Mouse (Mus musculus): ENCODE measurements around the gene Gm11034. TPM values are rescaled to one million over a fixed set of nuclear protein-coding genes. Genes with fewer than 3 reads are reported as not detected.
A peak's percentile ranks its signal among the peaks of the same experiment; 100 is the strongest.

The Gm11034 gene
- polyA plus RNA-seq, 1 experiment from 2014 or later: not detected

DNA sequence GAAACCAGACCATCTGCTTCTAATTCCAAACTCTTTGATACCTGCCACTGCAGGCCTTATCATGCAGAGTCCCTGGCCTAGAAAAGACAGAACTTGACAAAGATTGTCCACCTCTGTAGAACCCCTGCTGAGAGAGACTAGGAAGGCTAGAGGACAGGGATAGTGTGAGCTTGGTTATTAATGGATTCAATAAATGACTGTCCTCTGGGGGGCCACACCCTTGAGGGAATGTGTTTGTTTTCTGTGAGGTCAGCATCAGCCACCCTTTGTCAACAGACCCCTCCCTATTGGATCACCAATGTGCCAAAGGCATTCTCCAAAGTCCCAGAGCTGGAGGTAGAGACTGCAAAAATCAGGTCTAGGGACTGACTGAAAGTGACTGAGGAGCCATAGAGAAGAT lies 21.4 kb downstream of the Gm11034 start:
- no peak for ATAC-seq (ENCODE audit: low FRiP score, low TSS enrichment)
- Histone ChIP-seq H3K4me2 (replicated peaks; ENCODE audit: low read depth, low read length) (no peak overlapping the region), H3K4me3 (ENCODE audit: low read length) (no peak overlapping the region), H3K27ac (ENCODE audit: low read depth, low read length) (no peak overlapping the region), H3K4me1 (ENCODE audit: control insufficient read depth, insufficient read depth, low read length) (no peaks in the 10 kb centered on the region), H3K27me3 (ENCODE audit: control insufficient read depth, insufficient read depth, low read length) (no peaks in the 10 kb centered on the region), H3K9ac (ENCODE audit: low read depth, low read length) (no peak overlapping the region), H3K36me3 (ENCODE audit: control insufficient read depth, insufficient read depth, low read length) (no peaks in the 10 kb centered on the region), H3K9me3 (ENCODE audit: control insufficient read depth, low read length) (no peaks in the 10 kb centered on the region)

DNA sequence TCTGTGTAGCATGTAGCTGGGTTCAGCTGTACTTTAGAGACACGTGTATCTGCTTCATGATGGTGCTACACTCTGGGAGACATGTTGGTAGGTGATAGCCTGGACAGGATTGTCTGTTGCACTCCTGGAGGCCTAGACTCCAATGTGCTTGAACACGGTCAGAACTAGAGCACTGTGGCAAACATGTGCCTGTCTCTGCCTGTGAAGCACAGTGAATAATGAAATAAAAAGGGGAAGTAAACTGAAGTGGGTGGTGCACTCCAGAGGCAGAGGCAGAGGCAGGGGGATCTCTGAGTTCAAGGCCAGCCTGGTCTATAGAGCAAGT lies 23.3 kb downstream of the Gm11034 start:
- ATAC-seq (ENCODE audit: low FRiP score, low TSS enrichment): no peak
- Histone ChIP-seq H3K27ac (ENCODE audit: low read depth, low read length) (no peak overlapping the region), H3K9ac (ENCODE audit: low read depth, low read length) (no peak overlapping the region), H3K9me3 (ENCODE audit: control insufficient read depth, low read length) (no peaks in the 10 kb centered on the region), H3K4me3 (ENCODE audit: low read length) (no peak overlapping the region), H3K27me3 (ENCODE audit: control insufficient read depth, insufficient read depth, low read length) (no peaks in the 10 kb centered on the region), H3K36me3 (ENCODE audit: control insufficient read depth, insufficient read depth, low read length) (no peaks in the 10 kb centered on the region), H3K4me1 (ENCODE audit: control insufficient read depth, insufficient read depth, low read length) (no peaks in the 10 kb centered on the region), H3K4me2 (replicated peaks; ENCODE audit: low read depth, low read length) (no peak overlapping the region)
- 82% methylated on average over 2 of the region's 2 CpGs for WGBS

DNA sequence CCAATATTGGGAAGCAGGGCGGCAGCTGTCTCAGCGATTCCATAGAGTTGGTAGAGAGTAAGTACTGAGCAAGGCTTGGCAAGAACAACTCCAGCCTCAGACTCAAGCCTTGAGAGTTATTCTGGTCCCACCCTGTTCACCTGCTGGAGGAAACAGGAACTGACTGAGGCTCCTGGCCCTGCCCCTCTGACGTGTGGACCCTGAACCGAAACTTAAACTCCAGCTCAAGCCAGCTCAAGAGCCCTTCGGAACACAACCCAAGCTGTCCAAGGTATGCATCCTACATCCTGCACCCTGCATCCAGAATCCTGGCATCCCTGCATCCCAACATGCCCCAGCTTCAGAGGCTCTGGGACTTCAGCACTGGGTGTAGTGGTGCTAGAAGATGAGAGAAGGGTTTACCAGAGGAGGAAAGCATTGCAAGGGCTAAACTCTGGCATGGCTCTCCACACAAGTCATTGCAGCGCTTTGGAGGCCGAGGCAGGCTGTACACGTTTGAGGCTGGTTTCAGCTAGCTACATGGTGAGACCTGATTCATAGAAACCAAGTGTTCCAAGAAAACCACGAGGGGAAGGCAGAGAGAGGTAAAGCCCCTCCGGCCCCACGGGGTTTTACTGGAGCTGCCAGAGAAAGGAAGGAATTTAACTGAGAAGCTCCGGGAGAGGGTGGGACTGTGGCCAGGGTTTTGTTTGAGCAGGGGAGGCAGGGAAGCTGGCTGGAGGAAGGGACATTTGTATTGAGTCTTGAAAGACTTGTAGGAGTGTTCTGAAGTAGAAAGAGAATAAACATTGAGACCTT lies 23.8 kb downstream of the Gm11034 start, which contains the start of gene Hsh2d:
Gene Hsh2d, plus strand, starts transcription at position 222 of the 798 bp plus-strand sequence.
- Histone ChIP-seq H3K4me1 (ENCODE audit: control insufficient read depth, insufficient read depth, low read length) (no peaks in the 10 kb centered on the region), H3K4me3 (ENCODE audit: low read length) (no peak within 1 kb of the TSS), H3K27me3 (ENCODE audit: control insufficient read depth, insufficient read depth, low read length) (no peaks in the 10 kb centered on the region), H3K27ac (ENCODE audit: low read depth, low read length) (no peak within 1 kb of the TSS), H3K4me2 (replicated peaks; ENCODE audit: low read depth, low read length) (no peak within 1 kb of the TSS), H3K9me3 (ENCODE audit: control insufficient read depth, low read length) (no peaks in the 10 kb centered on the region), H3K36me3 (ENCODE audit: control insufficient read depth, insufficient read depth, low read length) (no peaks in the 10 kb centered on the region), H3K9ac (ENCODE audit: low read depth, low read length) (no peak within 1 kb of the TSS)
- 75% methylated on average over 12 of the region's 12 CpGs for WGBS
- ATAC-seq (ENCODE audit: low FRiP score, low TSS enrichment): no peak

DNA sequence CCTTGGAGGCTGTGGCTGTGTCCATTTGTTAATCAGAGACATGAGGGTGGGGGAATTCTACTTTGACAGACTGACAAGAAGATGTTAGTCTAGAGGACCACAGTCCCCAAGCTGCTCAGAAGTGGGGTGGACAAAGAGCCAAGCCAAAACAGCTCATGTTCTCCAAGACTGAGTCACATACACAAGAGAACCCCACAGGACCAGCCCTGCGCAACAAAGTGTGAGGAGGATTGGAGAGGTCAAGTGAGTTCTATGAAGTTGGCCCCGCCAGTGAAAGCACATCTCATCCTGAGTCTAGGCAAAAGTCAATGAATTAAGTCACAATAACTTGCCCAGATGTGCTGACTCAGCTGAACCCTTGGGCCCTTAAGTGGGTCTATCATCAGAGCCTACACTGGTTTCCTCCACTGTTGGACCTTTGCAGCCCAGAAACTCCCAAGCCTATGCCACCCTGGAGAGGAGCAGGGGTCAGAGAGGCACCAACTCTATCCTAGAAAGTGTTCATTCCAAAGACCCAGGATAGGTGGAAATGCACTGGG lies 25.6 kb downstream of the Gm11034 start:
- Histone ChIP-seq H3K27me3 (ENCODE audit: control insufficient read depth, insufficient read depth, low read length) (no peaks in the 10 kb centered on the region), H3K36me3 (ENCODE audit: control insufficient read depth, insufficient read depth, low read length) (no peaks in the 10 kb centered on the region), H3K4me2 (replicated peaks; ENCODE audit: low read depth, low read length) (no peak overlapping the region), H3K9ac (ENCODE audit: low read depth, low read length) (no peak overlapping the region), H3K27ac (ENCODE audit: low read depth, low read length) (no peak overlapping the region), H3K4me1 (ENCODE audit: control insufficient read depth, insufficient read depth, low read length) (no peaks in the 10 kb centered on the region), H3K4me3 (ENCODE audit: low read length) (no peak overlapping the region), H3K9me3 (ENCODE audit: control insufficient read depth, low read length) (no peaks in the 10 kb centered on the region)
- WGBS: 81% methylated on average over 2 of the region's 2 CpGs
- no peak for ATAC-seq (ENCODE audit: low FRiP score, low TSS enrichment)

DNA sequence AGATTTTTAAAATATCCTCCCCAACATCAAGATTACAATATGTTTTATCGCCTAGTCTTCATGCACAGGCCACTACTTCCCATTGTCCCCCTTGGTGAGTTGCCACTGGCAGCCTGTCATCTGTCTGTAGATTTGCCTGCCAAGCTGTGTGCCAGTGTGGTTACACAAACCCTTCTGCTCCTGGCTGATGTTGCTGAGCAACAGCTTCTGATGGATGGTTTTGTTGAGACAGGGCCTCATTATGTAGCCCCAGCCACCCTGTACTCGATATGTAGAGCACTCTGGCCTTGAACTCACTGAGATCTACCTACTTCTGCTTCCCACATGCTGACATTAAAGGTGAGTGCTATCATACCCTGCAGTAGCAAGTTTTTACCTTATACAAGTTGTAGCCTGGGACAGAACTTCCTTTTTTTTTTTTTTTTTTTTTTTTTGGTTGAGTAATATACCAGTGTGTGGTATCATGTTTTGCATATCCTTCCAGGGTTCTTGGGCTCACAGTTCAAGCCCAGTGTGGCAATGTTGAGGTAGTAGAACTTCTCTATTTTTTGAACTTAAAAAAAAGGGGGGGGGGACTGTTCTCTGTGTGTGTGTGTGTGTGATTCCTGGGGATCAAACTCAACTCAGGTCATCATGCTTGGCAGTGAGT lies 29.8 kb downstream of the Gm11034 start:
- Histone ChIP-seq H3K9me3 (ENCODE audit: control insufficient read depth, low read length) (no peaks in the 10 kb centered on the region), H3K4me2 (replicated peaks; ENCODE audit: low read depth, low read length) (no peak overlapping the region), H3K36me3 (ENCODE audit: control insufficient read depth, insufficient read depth, low read length) (peaks cover 27% of the 10 kb centered on the region), H3K4me1 (ENCODE audit: control insufficient read depth, insufficient read depth, low read length) (no peaks in the 10 kb centered on the region), H3K9ac (ENCODE audit: low read depth, low read length) (no peak overlapping the region), H3K27me3 (ENCODE audit: control insufficient read depth, insufficient read depth, low read length) (no peaks in the 10 kb centered on the region), H3K4me3 (ENCODE audit: low read length) (no peak overlapping the region), H3K27ac (ENCODE audit: low read depth, low read length) (no peak overlapping the region)
- 83% methylated on average over 2 of the region's 2 CpGs for WGBS
- no peak for ATAC-seq (ENCODE audit: low FRiP score, low TSS enrichment)

DNA sequence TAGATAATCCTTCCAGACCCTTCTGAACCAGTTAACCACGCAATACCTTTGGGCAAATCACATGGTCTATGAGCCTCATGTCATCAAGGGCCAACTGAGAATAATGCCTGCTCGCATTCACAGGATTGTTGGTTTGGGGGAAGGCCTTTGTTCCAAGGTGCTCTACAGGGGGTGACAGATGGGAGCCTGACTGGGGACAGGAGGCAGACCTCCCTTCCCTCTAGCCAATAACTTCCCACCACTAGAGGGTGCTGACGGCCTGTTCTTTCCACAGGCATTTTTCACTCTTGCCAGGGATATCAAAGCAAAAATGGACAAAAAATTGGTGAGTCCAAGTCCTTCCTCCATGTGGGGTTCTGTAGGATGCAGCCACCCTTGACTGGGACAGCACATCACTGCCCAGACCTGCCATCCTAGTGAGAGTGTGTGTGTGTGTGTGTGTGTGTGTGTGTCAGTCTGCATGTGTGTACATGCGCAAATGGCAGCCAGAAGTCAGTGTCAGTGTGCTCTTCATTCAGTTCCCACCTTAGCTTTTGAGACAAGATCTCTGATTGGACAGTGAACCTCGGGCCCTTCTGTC lies 36.0 kb downstream of the Gm11034 start:
- Histone ChIP-seq H3K4me2 (replicated peaks; ENCODE audit: low read depth, low read length) (no peak overlapping the region), H3K4me1 (ENCODE audit: control insufficient read depth, insufficient read depth, low read length) (no peaks in the 10 kb centered on the region), H3K9ac (ENCODE audit: low read depth, low read length) (no peak overlapping the region), H3K4me3 (ENCODE audit: low read length) (no peak overlapping the region), H3K36me3 (ENCODE audit: control insufficient read depth, insufficient read depth, low read length) (peaks cover 82% of the 10 kb centered on the region), H3K27me3 (ENCODE audit: control insufficient read depth, insufficient read depth, low read length) (no peaks in the 10 kb centered on the region), H3K27ac (ENCODE audit: low read depth, low read length) (no peak overlapping the region), H3K9me3 (ENCODE audit: control insufficient read depth, low read length) (no peaks in the 10 kb centered on the region)
- WGBS: 65% methylated on average over 5 of the region's 5 CpGs
- peak; percentile 68 for ATAC-seq (ENCODE audit: low FRiP score, low TSS enrichment)

DNA sequence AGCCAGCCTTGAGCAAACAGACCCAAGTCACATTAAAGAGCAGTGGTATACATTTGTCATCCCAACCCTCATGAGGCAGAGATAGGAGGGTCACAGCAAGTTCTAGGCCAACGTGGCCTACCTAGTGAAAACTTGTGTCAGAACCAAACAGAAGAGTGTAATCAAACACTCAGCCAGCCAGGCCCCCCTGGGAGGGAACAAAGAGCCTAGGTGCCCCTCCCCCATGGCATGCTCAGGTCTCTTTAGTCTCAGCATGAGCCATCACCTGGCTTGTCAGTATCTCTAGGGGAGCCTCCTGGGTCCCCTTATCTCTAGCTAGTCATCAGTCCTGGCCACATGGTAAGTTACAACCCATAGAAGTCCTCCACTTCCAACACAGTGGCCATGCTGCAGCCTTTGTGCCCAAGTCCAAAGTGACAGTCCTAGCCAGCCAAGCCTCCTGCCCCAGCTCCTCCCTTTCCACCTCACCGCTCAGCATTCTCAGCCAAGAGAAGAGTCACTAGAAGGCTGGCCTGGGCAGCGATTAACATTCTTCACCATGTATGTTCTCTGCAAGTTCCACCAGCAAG lies 43.7 kb downstream of the Gm11034 start:
- WGBS: 83% methylated on average over 3 of the region's 3 CpGs
- ATAC-seq (ENCODE audit: low FRiP score, low TSS enrichment): no peak
- Histone ChIP-seq H3K9ac (ENCODE audit: low read depth, low read length) (no peak overlapping the region), H3K4me2 (replicated peaks; ENCODE audit: low read depth, low read length) (no peak overlapping the region), H3K4me1 (ENCODE audit: control insufficient read depth, insufficient read depth, low read length) (no peaks in the 10 kb centered on the region), H3K27ac (ENCODE audit: low read depth, low read length) (no peak overlapping the region), H3K36me3 (ENCODE audit: control insufficient read depth, insufficient read depth, low read length) (peaks cover 67% of the 10 kb centered on the region), H3K27me3 (ENCODE audit: control insufficient read depth, insufficient read depth, low read length) (no peaks in the 10 kb centered on the region), H3K9me3 (ENCODE audit: control insufficient read depth, low read length) (no peaks in the 10 kb centered on the region), H3K4me3 (ENCODE audit: low read length) (no peak overlapping the region)

DNA sequence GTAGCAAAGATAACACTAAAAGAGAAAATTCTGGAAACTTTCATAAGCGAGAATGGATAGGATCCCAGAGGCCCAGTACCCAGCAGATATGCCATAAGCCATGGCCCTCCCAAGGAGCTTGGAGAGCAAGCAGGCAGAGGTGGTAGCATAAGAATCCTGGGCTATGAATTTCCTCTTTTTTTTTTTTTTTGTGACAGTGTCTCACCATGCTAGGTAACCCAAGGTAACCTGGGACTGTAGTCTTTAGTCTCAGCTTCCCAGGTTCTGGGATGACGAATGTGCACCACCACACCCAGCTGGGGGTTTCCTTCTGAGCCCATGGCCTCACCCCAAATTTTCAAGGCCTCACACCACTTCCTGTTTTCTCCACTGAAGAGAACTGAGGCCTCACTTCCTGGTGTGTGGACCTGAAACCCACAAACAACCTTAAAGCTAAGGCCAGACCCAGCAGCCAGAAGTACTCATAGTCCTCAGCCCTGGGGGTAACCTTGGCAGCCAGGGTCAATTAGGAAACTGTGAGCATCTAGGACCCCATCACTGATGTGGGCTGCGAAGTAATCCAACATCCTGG lies 44.3 kb downstream of the Gm11034 start:
- no peak overlapping the region for H3K4me3 ChIP-seq (ENCODE audit: low read length)
- H3K4me2 ChIP-seq (replicated peaks; ENCODE audit: low read depth, low read length): no peak overlapping the region
- H3K36me3 ChIP-seq (ENCODE audit: control insufficient read depth, insufficient read depth, low read length): peaks cover 66% of the 10 kb centered on the region
- H3K9ac ChIP-seq (ENCODE audit: low read depth, low read length): no peak overlapping the region
- H3K9me3 ChIP-seq (ENCODE audit: control insufficient read depth, low read length): no peaks in the 10 kb centered on the region
- no peak for ATAC-seq (ENCODE audit: low FRiP score, low TSS enrichment)
- H3K27me3 ChIP-seq (ENCODE audit: control insufficient read depth, insufficient read depth, low read length): no peaks in the 10 kb centered on the region
- H3K4me1 ChIP-seq (ENCODE audit: control insufficient read depth, insufficient read depth, low read length): no peaks in the 10 kb centered on the region
- 89% methylated on average over 3 of the region's 3 CpGs for WGBS
- no peak overlapping the region for H3K27ac ChIP-seq (ENCODE audit: low read depth, low read length)
